Mouse (Mus musculus) layer of hippocampus, adult 9-11 months (tissue): ENCODE data around the gene Aven.

Experiments used
- DNase-seq: peaks from one replicate; pipeline ENCODE4 v3.0.0; 2022

The Aven gene

GRCm38 (mm10) chr2:112565060-112565459, 72.3 kb downstream of the Aven start:
- DNase-seq = no peak

- DNase-seq = no peak
These were observed 73.7 kb downstream of the Aven start for GRCm38 (mm10) chr2:112566290-112567085.

GRCm38 (mm10) chr2:112567786-112568185, 75.0 kb downstream of the Aven start:
- DNase-seq = no peak

GRCm38 (mm10) chr2:112590985-112591384, 98.2 kb downstream of the Aven start:
- peak; percentile 33 for DNase-seq

- peak; percentile 85 for DNase-seq
These were observed 98.7 kb downstream of the Aven start for GRCm38 (mm10) chr2:112591451-112591871.

- DNase-seq = no peak
These were observed 100.6 kb downstream of the Aven start for GRCm38 (mm10) chr2:112593322-112593721.

GRCm38 (mm10) chr2:112593781-112594180, 101.0 kb downstream of the Aven start:
- no peak for DNase-seq

- DNase-seq = no peak
These were observed 103.0 kb downstream of the Aven start for GRCm38 (mm10) chr2:112595807-112596206.

GRCm38 (mm10) chr2:112596415-112596814, 103.7 kb downstream of the Aven start:
- no peak for DNase-seq

GRCm38 (mm10) chr2:112597064-112597463, 104.3 kb downstream of the Aven start:
- no peak for DNase-seq

GRCm38 (mm10) chr2:112600222-112600621, 107.5 kb downstream of the Aven start:
- DNase-seq = no peak

- DNase-seq = peak; percentile 41
These were observed 109.7 kb downstream of the Aven start for GRCm38 (mm10) chr2:112602487-112602886.

GRCm38 (mm10) chr2:112606536-112606935, 113.8 kb downstream of the Aven start:
- DNase-seq = no peak

GRCm38 (mm10) chr2:112612628-112613027, 119.9 kb downstream of the Aven start:
- DNase-seq = no peak

GRCm38 (mm10) chr2:112614375-112614774, 121.6 kb downstream of the Aven start:
- DNase-seq = no peak

GRCm38 (mm10) chr2:112617206-112617605, 124.4 kb downstream of the Aven start:
- no peak for DNase-seq

GRCm38 (mm10) chr2:112625156-112625555, 132.4 kb downstream of the Aven start:
- no peak for DNase-seq

- no peak for DNase-seq
These were observed 137.9 kb downstream of the Aven start for GRCm38 (mm10) chr2:112630669-112631068.

- peak; percentile 13 for DNase-seq
These were observed 139.8 kb downstream of the Aven start for GRCm38 (mm10) chr2:112632536-112632935.

GRCm38 (mm10) chr2:112637206-112637605, 144.4 kb downstream of the Aven start:
- DNase-seq = no peak

- no peak for DNase-seq
These were observed 161.1 kb downstream of the Aven start for GRCm38 (mm10) chr2:112653836-112654235.

GRCm38 (mm10) chr2:112656131-112656530, 163.4 kb downstream of the Aven start:
- no peak for DNase-seq

- DNase-seq = no peak
These were observed 176.7 kb downstream of the Aven start for GRCm38 (mm10) chr2:112669461-112669860.

- DNase-seq = no peak
These were observed 183.4 kb downstream of the Aven start for GRCm38 (mm10) chr2:112676175-112676574.

GRCm38 (mm10) chr2:112676721-112677120, 184.0 kb downstream of the Aven start:
- DNase-seq = no peak
